In the genomic region with DNA sequence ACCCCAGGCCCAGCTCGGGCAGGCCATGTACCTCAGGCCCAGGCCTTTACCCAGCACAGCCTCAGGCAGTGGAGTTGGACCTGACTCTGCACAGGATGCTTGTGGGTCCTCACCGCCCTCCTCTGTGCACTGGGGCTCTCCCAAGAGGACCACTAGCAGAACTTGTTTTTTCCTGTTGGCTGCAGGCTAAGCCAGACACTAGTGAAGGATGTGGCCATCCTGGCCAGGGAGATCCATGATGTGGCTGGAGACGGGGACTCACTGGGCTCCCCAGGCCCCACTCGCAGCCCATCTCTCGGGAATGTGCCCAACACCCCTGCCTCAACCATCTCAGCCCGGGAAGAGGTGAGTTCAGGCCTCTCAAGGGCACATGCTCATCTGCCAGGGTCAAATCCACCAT, we compare ENCODE assay signal across 9 mouse cellular contexts. TPM values are rescaled to one million over a fixed set of nuclear protein-coding genes. Genes with fewer than 3 reads are reported as not detected.
DNase-seq lines count a peak whose midpoint lies in the region; ATAC-seq lines count a peak whose summit lies in the region.
"Had no signal": no experiment of that assay in that cellular context is flagged by ENCODE, and none has a peak within 500 bp of the region (broad histone marks: within the 10 kb centered on the region; RNA-seq: fewer than 3 reads in every experiment).

No protein-coding gene starts in this region.

- DNase-seq in kidney, postnatal 10 days, result peak; percentile 31
- DNase-seq in kidney, postnatal 36 days, result no peak
- DNase-seq in thymus, postnatal 36 days, result no peak
- DNase-seq in frontal cortex, postnatal 25 days (ENCODE audit: low spot score in 2 of 2), result no peak
- DNase-seq in yolk sac, embryonic 10.5 days (ENCODE audit: low spot score), result no peak

- H3K27me3 ChIP-seq in embryonic facial prominence, embryonic 13.5 days, result no peaks in the 10 kb centered on the region
- no peaks in the 10 kb centered on the region for H3K27me3 ChIP-seq in heart, embryonic 16.5 days (ENCODE audit: control insufficient read depth, insufficient read depth, low read length)
- H3K27me3 ChIP-seq in midbrain, embryonic 12.5 days, result no peaks in the 10 kb centered on the region

- peak overlapping the region; percentile 69; the same call in 1 of the 2 replicates for H3K27ac ChIP-seq in embryonic facial prominence, embryonic 13.5 days
- H3K27ac ChIP-seq in heart, embryonic 16.5 days (ENCODE audit: low read length), result peak overlapping the region; percentile 77
- peak overlapping the region; percentile 16; the same call in 1 of the 2 replicates for H3K27ac ChIP-seq in midbrain, embryonic 12.5 days (replicated peaks)

- H3K4me3 ChIP-seq in embryonic facial prominence, embryonic 13.5 days, result no peak overlapping the region
- no peak overlapping the region for H3K4me3 ChIP-seq in heart, embryonic 16.5 days (ENCODE audit: low read length)
- H3K4me3 ChIP-seq in midbrain, embryonic 12.5 days, result no peak overlapping the region
- H3K4me3 ChIP-seq: erythroblast, embryonic 14.5 days had no signal

- H3K9me3 ChIP-seq in embryonic facial prominence, embryonic 13.5 days, result no peaks in the 10 kb centered on the region
- H3K9me3 ChIP-seq in heart, embryonic 16.5 days (replicated peaks; ENCODE audit: control insufficient read depth, low read length), result no peaks in the 10 kb centered on the region
- no peaks in the 10 kb centered on the region for H3K9me3 ChIP-seq in midbrain, embryonic 12.5 days

- peaks cover 75% of the 10 kb centered on the region for H3K36me3 ChIP-seq in embryonic facial prominence, embryonic 13.5 days
- peaks cover 9% of the 10 kb centered on the region for H3K36me3 ChIP-seq in heart, embryonic 16.5 days (ENCODE audit: control insufficient read depth, insufficient read depth)
- H3K36me3 ChIP-seq in midbrain, embryonic 12.5 days, result peaks cover 18% of the 10 kb centered on the region

- peak overlapping the region; percentile 62 for H3K9ac ChIP-seq in embryonic facial prominence, embryonic 13.5 days
- H3K9ac ChIP-seq in heart, embryonic 16.5 days (ENCODE audit: low read length), result peak overlapping the region; percentile 61
- H3K9ac ChIP-seq in midbrain, embryonic 12.5 days (replicated peaks), result no peak overlapping the region

- no peak overlapping the region; the same call in 1 of the 2 replicates for H3K4me2 ChIP-seq in embryonic facial prominence, embryonic 13.5 days
- H3K4me2 ChIP-seq in heart, embryonic 16.5 days (ENCODE audit: low read depth, low read length), result 0 out of 2 replicates have a peak overlapping the region, but pooled peaks have one; percentile 34
- H3K4me2 ChIP-seq in midbrain, embryonic 12.5 days (replicated peaks), result no peak overlapping the region

- H3K4me1 ChIP-seq in embryonic facial prominence, embryonic 13.5 days, result peaks cover 24% of the 10 kb centered on the region
- H3K4me1 ChIP-seq in heart, embryonic 16.5 days (ENCODE audit: control insufficient read depth, insufficient read depth, low read length), result peaks cover 29% of the 10 kb centered on the region
- peaks cover 13% of the 10 kb centered on the region for H3K4me1 ChIP-seq in midbrain, embryonic 12.5 days

- WGBS in embryonic facial prominence, embryonic 13.5 days, result 62% methylated on average over 6 of the region's 6 CpGs
- 49% methylated on average over 6 of the region's 6 CpGs for WGBS in heart, embryonic 16.5 days
- 72% methylated on average over 6 of the region's 6 CpGs for WGBS in midbrain, embryonic 12.5 days

- no peak for ATAC-seq in embryonic facial prominence, embryonic 13.5 days (ENCODE audit: insufficient number of reproducible peaks, insufficient read depth, low FRiP score, low TSS enrichment, low read depth)
- ATAC-seq in heart, embryonic 16.5 days (replicated peaks; ENCODE audit: extremely low read depth, insufficient read depth, low FRiP score), result peak; percentile 15; the same call in 1 of the 2 replicates
- no peak for ATAC-seq in midbrain, embryonic 12.5 days (ENCODE audit: low FRiP score, low read depth)

RNA-seq across cellular contexts. Expression of a gene that starts 17.7 kb away (rescaled TPM):
- 6.1 and 7.3 TPM in 2 replicates for polyA plus RNA-seq in embryonic facial prominence, embryonic 13.5 days (2015; fragmentation: Nextera tagmentation; extraction: Ambion mirVana)
- polyA plus RNA-seq in heart, embryonic 16.5 days (2015; fragmentation: Nextera tagmentation; extraction: Ambion mirVana), result 19.4 and 32.5 TPM in 2 replicates
- polyA plus RNA-seq in midbrain, embryonic 12.5 days (2016; fragmentation: Nextera tagmentation; extraction: Ambion mirVana), result 4.7 and 6.7 TPM in 2 replicates

RNA-seq across cellular contexts. Expression of a gene that starts 22.5 kb away (rescaled TPM):
- polyA plus RNA-seq in embryonic facial prominence, embryonic 13.5 days (2015; fragmentation: Nextera tagmentation; extraction: Ambion mirVana), result 13.8 and 16.7 TPM in 2 replicates
- polyA plus RNA-seq in heart, embryonic 16.5 days (2015; fragmentation: Nextera tagmentation; extraction: Ambion mirVana), result 4.3 and 5.1 TPM in 2 replicates
- polyA plus RNA-seq in midbrain, embryonic 12.5 days (2016; fragmentation: Nextera tagmentation; extraction: Ambion mirVana), result 15.0 and 16.8 TPM in 2 replicates

RNA-seq across cellular contexts. Expression of a gene that starts 59.7 kb away (rescaled TPM):
- 0.95 and 1.2 TPM in 2 replicates for polyA plus RNA-seq in embryonic facial prominence, embryonic 13.5 days (2015; fragmentation: Nextera tagmentation; extraction: Ambion mirVana)
- 2.0 and 2.1 TPM in 2 replicates for polyA plus RNA-seq in heart, embryonic 16.5 days (2015; fragmentation: Nextera tagmentation; extraction: Ambion mirVana)
- 0.25 and 0.37 TPM in 2 replicates for polyA plus RNA-seq in midbrain, embryonic 12.5 days (2016; fragmentation: Nextera tagmentation; extraction: Ambion mirVana)

Comparison
In these comparisons a context has a peak if more than half of its experiments do, and no peak if none do; other contexts are left out.
1. H3K27ac ChIP-seq: peak in every context shown above with its lines; median percentile 77 in heart, embryonic 16.5 days; 69 in embryonic facial prominence, embryonic 13.5 days; 16 in midbrain, embryonic 12.5 days.